8 mouse cellular contexts compared by ENCODE assay signal in genomic region chr10:67003009-67003742, GRCm38 (mm10).
DNase-seq lines count a peak whose midpoint lies in the region; ATAC-seq and TF ChIP-seq lines count a peak whose summit lies in the region.

No protein-coding gene starts in this region.

- no peaks in the 10 kb centered on the region for H3K36me3 ChIP-seq in hindbrain, embryonic 14.5 days (replicated peaks; ENCODE audit: control insufficient read depth, insufficient read depth)
- no peaks in the 10 kb centered on the region for H3K36me3 ChIP-seq in limb, embryonic 11.5 days (ENCODE audit: control insufficient read depth, insufficient read depth, low read length)

- peak overlapping the region; percentile 72 for H3K4me3 ChIP-seq in gastrocnemius, adult 2 months
- peak overlapping the region; percentile 31 for H3K4me3 ChIP-seq in hindbrain, embryonic 14.5 days (replicated peaks; ENCODE audit: low read length)
- peak overlapping the region; percentile 27; the same call in 1 of the 2 replicates for H3K4me3 ChIP-seq in limb, embryonic 11.5 days (ENCODE audit: low read depth, low read length)

- peak; percentile 20 for DNase-seq in cerebellum, adult 8-10 months
- no peak for DNase-seq in cerebellum, adult 9-11 months
- peak; percentile 94 for DNase-seq in brain, embryonic 14.5 days (ENCODE audit: low read depth)
- DNase-seq in gastrocnemius, adult 2 months: peak; percentile 78
- DNase-seq in hindbrain, embryonic 14.5 days (ENCODE audit: low spot score): peak; percentile 59
- DNase-seq in limb, embryonic 11.5 days (ENCODE audit: low spot score): peak; percentile 89
- peak; percentile 89 for DNase-seq in mesoderm, embryonic 11.5 days (ENCODE audit: low read depth, low spot score)
- peak; percentile 19 to 67 for DNase-seq in spleen, postnatal 4 days (ENCODE audit: low spot score in 2 of 2)

- ATAC-seq in hindbrain, embryonic 14.5 days (ENCODE audit: low FRiP score): peak; percentile 68
- peak; percentile 75 for ATAC-seq in limb, embryonic 11.5 days (ENCODE audit: insufficient number of reproducible peaks, low FRiP score, low TSS enrichment, low read depth)

- intact Hi-C loops in gastrocnemius, adult 2 months (cut with DNase I): loop anchor here (5.0 kb wide), 3 partner anchors 49 to 94 kb away; partner anchors contain the start of genes Jmjd1c and Reep3

- no peaks in the 10 kb centered on the region for H3K27me3 ChIP-seq in hindbrain, embryonic 14.5 days (ENCODE audit: control insufficient read depth, insufficient read depth, low read length)
- H3K27me3 ChIP-seq in limb, embryonic 11.5 days (ENCODE audit: control insufficient read depth, insufficient read depth, low read length): no peaks in the 10 kb centered on the region

- H3K9me3 ChIP-seq in hindbrain, embryonic 14.5 days (ENCODE audit: control insufficient read depth, low read length): no peaks in the 10 kb centered on the region
- no peaks in the 10 kb centered on the region for H3K9me3 ChIP-seq in limb, embryonic 11.5 days (ENCODE audit: control insufficient read depth, low read length)

- peak overlapping the region; percentile 67 for H3K4me2 ChIP-seq in hindbrain, embryonic 14.5 days (replicated peaks)
- peak overlapping the region; percentile 53 for H3K4me2 ChIP-seq in limb, embryonic 11.5 days (ENCODE audit: low read depth, severe bottlenecking)

- peaks cover 28% of the 10 kb centered on the region for H3K4me1 ChIP-seq in hindbrain, embryonic 14.5 days (replicated peaks; ENCODE audit: control insufficient read depth, insufficient read depth, low read length)
- H3K4me1 ChIP-seq in limb, embryonic 11.5 days (ENCODE audit: control insufficient read depth, insufficient read depth, low read length): peaks cover 15% of the 10 kb centered on the region

- WGBS in hindbrain, embryonic 14.5 days: under 1% methylated on average over 25 of the region's 25 CpGs
- 0% methylated on average over 25 of the region's 25 CpGs for WGBS in limb, embryonic 11.5 days

- peak overlapping the region; percentile 53 for H3K9ac ChIP-seq in hindbrain, embryonic 14.5 days
- peak overlapping the region; percentile 46 for H3K9ac ChIP-seq in limb, embryonic 11.5 days (ENCODE audit: low read length)

- no peak for TF ChIP-seq POLR2A in brain, embryonic 14.5 days (IDR thresholded peaks at IDR 0.05; ENCODE audit: borderline replicate concordance, extremely low read depth, insufficient read depth, insufficient read length, poor library complexity, severe bottlenecking)

- H3K27ac ChIP-seq in gastrocnemius, adult 2 months: peak overlapping the region; percentile 81
- peak overlapping the region; percentile 78 for H3K27ac ChIP-seq in hindbrain, embryonic 14.5 days
- H3K27ac ChIP-seq in limb, embryonic 11.5 days (replicated peaks; ENCODE audit: low read depth, low read length): peak overlapping the region; percentile 97

- no peak for TF ChIP-seq CTCF in brain, embryonic 14.5 days (IDR thresholded peaks at IDR 0.05; ENCODE audit: borderline replicate concordance, extremely low read depth, insufficient read depth, insufficient read length)
- TF ChIP-seq CTCF in gastrocnemius, adult 2 months (IDR thresholded peaks at IDR 0.05): no peak
